Mouse (Mus musculus) Patski (cell line): ENCODE results near the gene Syt9. TPM values are rescaled to one million over a fixed set of nuclear protein-coding genes. Genes with fewer than 3 reads are reported as not detected.

Experiments used
- ATAC-seq: fragments of 100-300 bp; one replicate; pipeline ENCODE4 v1.8.0; 2021
- CTCF ChIA-PET: fragments of 350-600 bp; sonication (Branson Sonifier 250); formaldehyde crosslinking; loops from one replicate; lab custom pipeline; 2022; ENCODE audit warnings: inconsistent platforms; lab: Charles Lee
- POLR2A ChIA-PET: fragments of 350-600 bp; sonication (Branson Sonifier 250); formaldehyde crosslinking; loops from one replicate; lab custom pipeline; 2022; ENCODE audit warnings: antibody characterized with exemption, inconsistent platforms; lab: Charles Lee
- DNase-seq: peaks from one replicate; pipeline ENCODE4 v3.0.0-alpha.2; 2011; ENCODE audit warnings: low read depth, low spot score
- H3K27me3 ChIP-seq: fragments of 371-371 bp; one replicate; pipeline ENCODE4 v1.5.1; 2021
- CTCF ChIP-seq: fragments of 100-300 bp; IDR thresholded peaks from one replicate; pipeline ENCODE4 v1.5.1; 2021
- in situ Hi-C: fragments of 300-500 bp; cut with MboI; formaldehyde crosslinking; loops from 3 replicates; pipeline ENCODE4 v1.11.1; 2018; ENCODE audit warnings: low pct_unique_long_range_greater_than_20kb, mixed read lengths
- polyA plus RNA-seq: library from polyadenylated mRNA; unstranded; gene quantifications from one replicate; pipeline ENCODE4 v1.2.3, GENCODE M21; 2021

Gene Syt9
- polyA plus RNA-seq, 1 experiment from 2014 or later = not detected

DNA sequence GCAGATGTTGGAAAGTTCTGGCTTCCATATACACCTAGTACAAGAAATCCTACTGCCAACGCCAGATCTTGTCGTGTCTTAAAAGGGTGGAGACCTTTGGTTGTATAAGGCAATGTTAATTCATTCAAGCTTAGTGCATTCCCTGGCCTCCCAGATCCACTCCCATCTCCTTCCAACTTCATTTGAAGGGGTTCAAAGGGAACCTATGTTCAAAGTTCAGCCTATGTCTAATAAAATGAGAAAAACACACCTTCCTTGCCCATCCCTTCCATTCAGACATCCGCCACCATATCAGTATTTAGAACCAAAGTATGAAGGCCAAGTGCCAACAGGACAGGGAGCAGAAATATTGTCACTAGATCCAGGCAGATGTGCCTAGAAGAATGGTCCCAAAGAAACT, 177.3 kb downstream of the Syt9 start:
- CTCF ChIA-PET = no interaction called here
- no peak for ATAC-seq
- in situ Hi-C loops = no loop called here
- no peak for DNase-seq
- TF ChIP-seq CTCF = no peak
- POLR2A ChIA-PET = no interaction called here
- peaks cover 4% of the 10 kb centered on the region for H3K27me3 ChIP-seq

GRCm38 (mm10) chr7:107553461-107553860, 182.9 kb downstream of the Syt9 start:
- POLR2A ChIA-PET = no interaction called here
- ATAC-seq = no peak
- H3K27me3 ChIP-seq = no peaks in the 10 kb centered on the region
- in situ Hi-C loops = no loop called here
- DNase-seq = no peak
- TF ChIP-seq CTCF = no peak
- CTCF ChIA-PET = no interaction called here

- POLR2A ChIA-PET = no interaction called here
- no peak for ATAC-seq
Observed at GRCm38 (mm10) chr7:107555906-107556305, 185.4 kb downstream of the Syt9 start.

DNA sequence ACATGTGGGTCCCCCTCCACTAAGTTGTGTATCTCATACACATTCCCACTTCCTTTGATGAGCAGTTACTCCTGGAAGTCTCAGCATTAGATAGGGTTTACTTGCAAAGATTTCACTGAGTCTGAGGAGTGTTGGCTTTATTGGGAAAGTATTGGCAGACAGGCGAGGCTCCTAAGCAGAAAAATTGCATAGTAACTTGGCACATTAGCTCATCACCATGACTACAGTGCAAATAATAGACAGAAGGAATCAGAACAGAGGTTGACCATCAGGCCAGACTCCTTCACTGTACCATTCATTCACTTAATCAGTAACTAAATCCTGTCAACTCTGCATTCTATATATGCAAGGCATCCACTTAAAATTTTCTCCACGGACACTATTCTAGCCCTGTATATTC, 190.1 kb downstream of the Syt9 start:
- no peaks in the 10 kb centered on the region for H3K27me3 ChIP-seq
- POLR2A ChIA-PET = no interaction called here
- no peak for DNase-seq
- CTCF ChIA-PET = no interaction called here
- in situ Hi-C loops = no loop called here
- no peak for ATAC-seq
- no peak for TF ChIP-seq CTCF

More at GRCm38 (mm10) chr7:107555906-107556305, 185.4 kb downstream of the Syt9 start:
- in situ Hi-C loops = no loop called here
- H3K27me3 ChIP-seq = no peaks in the 10 kb centered on the region
- TF ChIP-seq CTCF = peak; percentile 46
- CTCF ChIA-PET = no interaction called here
- no peak for DNase-seq

GRCm38 (mm10) chr7:107561584-107561983, 191.1 kb downstream of the Syt9 start:
- in situ Hi-C loops = no loop called here
- H3K27me3 ChIP-seq = peaks cover 6% of the 10 kb centered on the region
- CTCF ChIA-PET = no interaction called here
- ATAC-seq (no peak), DNase-seq (no peak)
- POLR2A ChIA-PET = no interaction called here
- no peak for TF ChIP-seq CTCF

DNA sequence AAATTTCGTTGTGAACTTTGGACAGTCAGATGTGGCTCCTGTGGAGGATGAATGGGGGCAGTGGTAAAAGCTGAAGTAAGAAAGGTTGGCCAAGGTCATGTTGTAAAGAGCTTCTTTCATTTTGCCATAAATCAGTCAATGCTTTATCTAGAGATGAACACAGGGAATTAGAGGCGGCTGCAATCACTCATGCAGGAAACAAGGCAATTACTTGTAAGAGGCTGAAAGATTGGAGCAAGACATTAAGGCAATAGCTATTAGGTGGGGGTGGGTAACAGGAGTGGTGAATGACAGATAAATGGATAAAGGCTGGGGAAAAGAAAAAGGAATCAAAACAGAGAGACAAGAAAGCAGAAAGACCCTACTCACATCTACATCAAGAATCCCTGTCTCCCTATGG, 193.2 kb downstream of the Syt9 start:
- TF ChIP-seq CTCF = no peak
- in situ Hi-C loops = no loop called here
- ATAC-seq (no peak), DNase-seq (no peak)
- ChIA-PET POLR2A (no interaction called here), CTCF (interaction anchor here (0.7 kb wide), 1 partner anchor 343 kb away, joined by 3 read pairs; no protein-coding TSS in a partner anchor)
- H3K27me3 ChIP-seq = peaks cover 6% of the 10 kb centered on the region

DNA sequence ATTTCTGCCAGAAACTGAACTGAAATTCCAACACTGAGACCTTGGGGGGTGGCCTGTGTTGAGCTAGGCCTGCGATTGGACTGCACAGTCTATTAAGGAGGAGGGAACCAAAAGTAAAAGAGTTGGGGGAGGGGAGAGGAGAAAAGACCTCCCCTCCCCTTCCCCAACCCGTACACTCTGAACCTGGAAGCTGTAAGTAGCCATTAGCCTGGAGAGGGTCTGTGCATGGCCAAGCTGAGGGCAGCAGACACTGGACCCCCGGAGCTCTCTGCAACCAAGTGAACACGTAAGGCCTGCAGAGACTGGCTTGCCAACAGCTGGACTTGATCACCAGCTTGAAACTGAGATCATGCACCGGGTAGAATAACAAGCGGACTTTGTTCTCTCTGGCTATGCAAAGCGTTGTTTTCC, 196.7 kb downstream of the Syt9 start, which contains the start of gene Olfml1:
Gene Olfml1, plus strand, starts transcription at position 186 of the 411 bp plus-strand sequence.
- POLR2A ChIA-PET = no interaction called here
- in situ Hi-C loops = no loop called here
- TF ChIP-seq CTCF = no peak
- CTCF ChIA-PET = no interaction called here
- ATAC-seq (no peak), DNase-seq (no peak)
- H3K27me3 ChIP-seq = peaks cover 6% of the 10 kb centered on the region

- peaks cover 6% of the 10 kb centered on the region for H3K27me3 ChIP-seq
- CTCF ChIA-PET = no interaction called here
- in situ Hi-C loops = no loop called here
- POLR2A ChIA-PET = no interaction called here
- no peak for DNase-seq
- ATAC-seq = no peak
- no peak for TF ChIP-seq CTCF
Observed at GRCm38 (mm10) chr7:107567674-107568073, 197.1 kb downstream of the Syt9 start.

DNA sequence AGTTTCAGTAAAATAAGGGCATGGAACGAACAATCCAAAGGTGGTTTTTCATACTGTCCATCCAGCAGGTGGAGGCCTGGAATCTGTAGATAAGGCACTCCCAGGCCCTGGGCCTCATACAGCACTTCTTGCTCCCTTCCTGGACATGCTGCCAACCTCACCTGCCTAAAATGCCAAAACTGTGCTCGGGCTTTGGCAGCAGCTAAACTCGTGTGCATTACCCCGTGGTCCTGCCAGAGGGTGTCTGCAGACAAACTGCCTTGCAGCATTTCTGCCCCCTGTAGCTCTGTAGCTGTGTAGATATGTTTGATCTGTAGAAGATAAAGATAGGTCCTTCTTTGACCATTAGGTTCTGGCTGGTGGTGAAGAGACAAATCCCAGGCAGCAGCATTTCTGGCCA, 198.4 kb downstream of the Syt9 start:
- ATAC-seq (no peak), DNase-seq (no peak)
- ChIA-PET POLR2A (no interaction called here), CTCF (no interaction called here)
- in situ Hi-C loops = no loop called here
- peaks cover 6% of the 10 kb centered on the region for H3K27me3 ChIP-seq
- TF ChIP-seq CTCF = no peak

GRCm38 (mm10) chr7:107573856-107574255, 203.3 kb downstream of the Syt9 start:
- no peak for TF ChIP-seq CTCF
- DNase-seq = no peak
- POLR2A ChIA-PET = no interaction called here
- CTCF ChIA-PET = no interaction called here
- ATAC-seq = no peak
- in situ Hi-C loops = no loop called here
- H3K27me3 ChIP-seq = no peaks in the 10 kb centered on the region

DNA sequence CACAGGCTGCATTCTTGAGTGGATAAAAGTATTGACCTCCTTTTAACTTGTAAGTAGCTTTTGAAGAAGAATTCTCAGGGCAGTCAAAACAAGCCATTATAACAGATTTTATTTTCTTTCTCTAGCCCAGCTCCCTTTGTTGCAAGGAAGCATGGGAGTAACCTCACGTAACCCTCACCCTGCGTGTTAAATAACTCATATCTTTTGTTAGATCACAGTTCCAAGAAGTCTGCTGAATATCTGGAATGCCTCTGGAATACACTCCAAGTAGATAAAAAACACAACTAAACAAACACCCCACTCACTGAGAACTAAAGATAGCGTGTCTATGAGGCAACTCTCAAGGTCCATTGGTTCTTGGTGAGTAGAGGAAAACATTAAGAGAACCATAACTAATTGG, 203.7 kb downstream of the Syt9 start:
- ChIA-PET CTCF (no interaction called here), POLR2A (no interaction called here)
- ATAC-seq = no peak
- no peak for TF ChIP-seq CTCF
- H3K27me3 ChIP-seq = no peaks in the 10 kb centered on the region
- no peak for DNase-seq
- in situ Hi-C loops = no loop called here

- no peaks in the 10 kb centered on the region for H3K27me3 ChIP-seq
- ChIA-PET POLR2A (no interaction called here), CTCF (no interaction called here)
- no peak for TF ChIP-seq CTCF
- ATAC-seq = no peak
- no peak for DNase-seq
- in situ Hi-C loops = no loop called here
Observed at GRCm38 (mm10) chr7:107592641-107593040, 222.1 kb downstream of the Syt9 start.
